Mouse (Mus musculus) limb, embryonic 14.5 days (tissue): ENCODE measurements around the gene Proser1. TPM values are rescaled to one million over a fixed set of nuclear protein-coding genes. Genes with fewer than 3 reads are reported as not detected.

ENCODE experiments used
- ATAC-seq: fragments of 200-750 bp; cut with Nextera tagmentation; 2 replicates; pipeline ENCODE4 v1.8.0; 2017; ENCODE audit warnings: low read depth, moderate number of reproducible peaks, moderate TSS enrichment; ENCODE audit not compliant: low FRiP score
- DNase-seq: peaks from one replicate; pipeline ENCODE4 v3.0.0-alpha.2; 2015; ENCODE audit warnings: low spot score
- H3K27ac ChIP-seq: fragments of 300-500 bp; sonication (generic); replicated peaks from 2 replicates; pipeline ENCODE4 v1.5.1; 2014; ENCODE audit warnings: low read depth, mild to moderate bottlenecking, low read length, moderate library complexity, mixed read lengths
- H3K27me3 ChIP-seq: fragments of 300-500 bp; sonication (generic); 2 replicates; pipeline ENCODE4 v1.6.1; 2014; ENCODE audit warnings: low read length, mixed read lengths; ENCODE audit not compliant: control insufficient read depth, insufficient read depth
- H3K36me3 ChIP-seq: fragments of 300-500 bp; sonication (generic); 2 replicates; pipeline ENCODE4 v1.6.1; 2014; ENCODE audit warnings: mild to moderate bottlenecking, low read length, moderate library complexity, mixed read lengths; ENCODE audit not compliant: control insufficient read depth, insufficient read depth
- H3K4me1 ChIP-seq: fragments of 300-500 bp; sonication (generic); 2 replicates; pipeline ENCODE4 v1.6.1; 2014; ENCODE audit warnings: antibody characterized with exemption, low read length, mixed read lengths; ENCODE audit not compliant: control insufficient read depth, insufficient read depth
- H3K4me2 ChIP-seq: fragments of 300-500 bp; sonication (generic); replicated peaks from 2 replicates; pipeline ENCODE4 v1.6.1; 2014; ENCODE audit warnings: low read depth, mild to moderate bottlenecking, low read length, moderate library complexity; ENCODE audit not compliant: severe bottlenecking
- H3K4me3 ChIP-seq: fragments of 300-500 bp; sonication (generic); replicated peaks from 2 replicates; pipeline ENCODE4 v1.5.1; 2014; ENCODE audit warnings: low read length
- H3K9ac ChIP-seq: fragments of 300-500 bp; sonication (generic); 2 replicates; pipeline ENCODE4 v1.6.1; 2014; ENCODE audit warnings: mild to moderate bottlenecking, low read depth, low read length, moderate library complexity; ENCODE audit not compliant: severe bottlenecking
- H3K9me3 ChIP-seq: fragments of 300-500 bp; sonication (generic); 2 replicates; pipeline ENCODE4 v1.6.1; 2016; ENCODE audit warnings: low read length; ENCODE audit not compliant: control insufficient read depth
- POLR2A ChIP-seq: fragments of 200-500 bp; IDR thresholded peaks from 2 replicates; pipeline ENCODE4 v1.8.0; 2012; ENCODE audit warnings: inconsistent platforms, mild to moderate bottlenecking, moderate library complexity, borderline replicate concordance; ENCODE audit not compliant: insufficient read depth, insufficient read length; ENCODE audit errors: extremely low read depth
- WGBS: fragments of 180-500 bp; shearing (Covaris S2); extraction: QIAGEN DNeasy Blood & Tissue Kit; methylation state at CpG from one replicate; pipeline ENCODE4 v1.1.7; 2014; 5-methylcytosine and 5-hydroxymethylcytosine counted together
- polyA plus RNA-seq, 2 experiments: library from polyadenylated mRNA; depleted of rRNA in 1 of 2; stranded (reverse) in 1 of 2; unstranded in 1 of 2; fragments of >200 nt; fragmentation: Nextera tagmentation in 1 of 2; extraction: Ambion mirVana in 1 of 2; gene quantifications; 2 replicates each; pipeline versions ENCODE4 v1.2.1 to v1.2.3; 2012 to 2014

Proser1 gene
- polyA plus RNA-seq, 2 experiments: 15.1 to 23.9 TPM

DNA sequence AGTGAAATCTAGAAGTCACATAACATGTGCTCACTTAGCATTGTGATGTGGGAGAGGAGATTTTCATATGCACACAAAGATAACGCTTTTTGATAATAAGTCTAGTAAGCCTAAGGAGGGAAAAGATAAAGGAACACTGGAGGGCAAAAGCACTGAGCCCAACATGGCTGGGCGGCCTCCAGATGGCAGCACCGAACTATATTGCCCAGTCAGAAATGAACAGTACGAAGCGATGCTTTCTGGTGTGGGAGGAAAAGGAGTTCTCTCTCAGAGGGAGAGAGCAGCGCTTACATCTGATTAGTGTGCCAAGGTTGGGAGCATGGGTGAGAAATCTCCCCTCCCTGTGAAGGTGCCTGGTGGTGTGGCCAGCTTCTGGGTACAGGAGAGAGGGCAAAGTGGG lies 12.4 kb downstream of the Proser1 start:
- Histone ChIP-seq H3K4me2 (no peak overlapping the region), H3K4me3 (no peak overlapping the region), H3K4me1 (no peaks in the 10 kb centered on the region), H3K36me3 (peaks cover 93% of the 10 kb centered on the region), H3K9ac (no peak overlapping the region), H3K27me3 (no peaks in the 10 kb centered on the region), H3K27ac (no peak overlapping the region), H3K9me3 (no peaks in the 10 kb centered on the region)
- no peak for ATAC-seq
- 64% methylated on average over 6 of the region's 6 CpGs for WGBS
- peak; percentile 56 for DNase-seq
- no peak for TF ChIP-seq POLR2A

DNA sequence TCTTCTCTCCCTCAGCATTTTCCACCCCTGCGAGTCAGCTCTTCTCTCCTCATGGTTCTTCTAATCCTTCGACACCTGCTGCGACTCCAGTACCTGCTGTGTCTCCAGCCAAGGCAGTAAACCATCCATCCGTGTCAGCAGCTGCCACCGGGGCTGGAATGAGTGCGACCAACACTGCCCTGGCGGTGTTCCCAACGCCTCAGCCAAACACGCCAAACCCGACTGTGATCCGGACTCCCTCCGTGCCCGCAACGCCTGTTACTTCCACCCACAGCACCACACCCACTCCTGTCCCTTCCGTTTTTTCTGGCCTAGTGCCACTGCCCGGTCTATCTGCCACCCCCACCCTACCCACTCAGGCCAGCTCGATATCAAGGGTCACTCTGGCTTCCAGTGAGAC lies 14.0 kb downstream of the Proser1 start:
- WGBS: 90% methylated on average over 17 of the region's 17 CpGs
- Histone ChIP-seq H3K4me1 (no peaks in the 10 kb centered on the region), H3K9ac (no peak overlapping the region), H3K27ac (no peak overlapping the region), H3K9me3 (no peaks in the 10 kb centered on the region), H3K36me3 (peaks cover 88% of the 10 kb centered on the region), H3K4me3 (no peak overlapping the region), H3K27me3 (no peaks in the 10 kb centered on the region), H3K4me2 (no peak overlapping the region)
- peak; percentile 48 for ATAC-seq
- no peak for TF ChIP-seq POLR2A
- DNase-seq: peak; percentile 12

DNA sequence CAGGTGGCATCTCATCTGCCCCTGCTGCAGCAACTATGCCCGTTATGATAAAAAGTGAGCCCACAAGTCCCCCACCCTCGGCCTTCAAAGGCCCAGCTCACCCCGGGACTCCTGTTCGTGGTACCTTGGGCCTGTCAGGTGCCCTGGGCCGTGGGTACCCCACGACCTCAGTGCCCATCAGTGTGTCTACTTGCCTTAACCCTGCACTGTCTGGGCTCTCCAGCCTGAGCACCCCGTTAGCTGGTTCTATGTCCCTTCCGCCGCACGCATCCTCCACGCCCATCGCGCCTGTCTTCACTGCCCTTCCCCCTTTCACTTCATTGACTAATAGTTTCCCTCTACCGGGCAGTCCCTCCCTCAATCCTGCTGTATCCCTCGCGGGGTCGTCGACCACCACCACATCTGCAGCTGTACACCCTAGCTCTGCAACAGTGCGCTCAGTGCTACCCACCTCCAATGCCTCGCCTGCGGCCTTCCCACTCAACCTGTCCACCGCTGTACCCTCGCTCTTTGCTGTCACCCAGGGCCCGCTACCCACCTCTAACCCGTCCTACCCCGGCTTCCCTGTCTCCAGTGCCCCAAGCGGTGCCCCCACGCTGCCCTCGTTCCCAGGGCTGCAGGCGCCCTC lies 15.1 kb downstream of the Proser1 start:
- ATAC-seq (no peak), DNase-seq (no peak)
- Histone ChIP-seq H3K36me3 (peaks cover 78% of the 10 kb centered on the region), H3K4me2 (no peak overlapping the region), H3K4me1 (no peaks in the 10 kb centered on the region), H3K27me3 (no peaks in the 10 kb centered on the region), H3K4me3 (no peak overlapping the region), H3K27ac (no peak overlapping the region), H3K9ac (no peak overlapping the region), H3K9me3 (no peaks in the 10 kb centered on the region)
- 97% methylated on average over 30 of the region's 30 CpGs for WGBS
- no peak for TF ChIP-seq POLR2A

DNA sequence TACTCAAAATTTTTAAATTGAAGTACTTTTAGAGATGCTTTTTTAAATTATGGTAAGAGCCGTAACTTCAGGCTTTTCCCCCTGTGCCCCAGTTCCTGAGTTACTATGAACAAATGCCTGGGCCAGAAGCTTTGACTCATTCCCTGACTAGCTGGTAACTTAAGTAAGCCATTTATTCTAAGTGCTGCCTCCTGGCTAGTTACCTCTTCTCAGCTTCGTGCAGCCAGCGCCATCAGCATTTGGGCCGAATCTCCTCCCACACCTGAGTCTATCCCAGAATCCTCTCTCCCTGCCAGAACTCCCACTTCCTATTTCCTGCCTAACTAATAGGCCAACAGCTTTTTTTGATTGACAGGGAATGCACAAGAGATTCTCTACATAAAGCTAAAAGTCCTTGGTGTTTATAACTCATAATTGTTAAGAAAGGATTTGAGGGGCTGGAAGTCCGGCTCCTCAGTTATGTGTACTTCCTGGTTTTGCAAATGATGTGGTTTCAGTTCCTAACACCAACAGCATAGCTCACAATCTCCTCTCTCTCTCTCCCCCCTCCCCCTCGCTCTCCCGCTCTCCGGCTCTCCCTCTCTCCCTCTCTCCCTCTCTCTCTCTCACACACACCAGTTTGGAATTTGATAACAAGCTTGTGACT lies 20.1 kb downstream of the Proser1 start:
- ATAC-seq (no peak), DNase-seq (no peak)
- Histone ChIP-seq H3K27ac (no peak overlapping the region), H3K9me3 (no peaks in the 10 kb centered on the region), H3K9ac (no peak overlapping the region), H3K4me2 (no peak overlapping the region), H3K4me3 (no peak overlapping the region), H3K36me3 (peaks cover 33% of the 10 kb centered on the region), H3K4me1 (no peaks in the 10 kb centered on the region), H3K27me3 (no peaks in the 10 kb centered on the region)
- WGBS: 84% methylated on average over 8 of the region's 8 CpGs
- no peak for TF ChIP-seq POLR2A

DNA sequence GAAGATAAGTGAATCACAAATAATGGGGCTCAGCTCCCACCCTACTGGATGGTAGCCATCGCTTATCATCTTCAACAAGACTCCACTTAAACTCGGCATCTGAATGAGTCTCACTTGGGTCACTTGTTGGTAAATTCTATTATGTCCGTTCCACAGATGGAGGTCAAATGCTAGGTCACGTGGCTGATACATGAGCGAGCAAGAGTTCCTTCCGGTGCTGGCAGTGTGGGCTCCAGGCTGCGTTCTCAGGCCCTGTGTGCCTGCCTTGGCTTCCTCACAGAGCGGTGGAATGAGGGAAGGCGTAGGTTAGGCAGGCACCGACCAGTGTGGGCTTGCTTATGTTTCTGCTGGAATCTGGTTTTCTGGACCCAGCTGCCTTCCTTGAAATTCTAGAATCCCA lies 23.1 kb downstream of the Proser1 start:
- Histone ChIP-seq H3K27ac (no peak overlapping the region), H3K9ac (no peak overlapping the region), H3K4me1 (no peaks in the 10 kb centered on the region), H3K9me3 (no peaks in the 10 kb centered on the region), H3K4me2 (no peak overlapping the region), H3K27me3 (no peaks in the 10 kb centered on the region), H3K36me3 (peaks cover 6% of the 10 kb centered on the region), H3K4me3 (no peak overlapping the region)
- DNase-seq (peak; percentile 25), ATAC-seq (no peak)
- WGBS: 75% methylated on average over 10 of the region's 10 CpGs
- no peak for TF ChIP-seq POLR2A
